In genomic region chr10:115664567-115664966, GRCm38 (mm10) we compare ENCODE assay signal across 12 mouse cellular contexts.
DNase-seq lines count a peak whose midpoint lies in the region; ATAC-seq and TF ChIP-seq lines count a peak whose summit lies in the region.
"Had no signal": no experiment of that assay in that cellular context is flagged by ENCODE, and none has a peak within 500 bp of the region (broad histone marks: within the 10 kb centered on the region; RNA-seq: fewer than 3 reads in every experiment).

No protein-coding gene starts in this region.

- no peaks in the 10 kb centered on the region for H3K9me3 ChIP-seq in hindbrain, embryonic 14.5 days (ENCODE audit: control insufficient read depth, low read length)
- H3K9me3 ChIP-seq in midbrain, embryonic 14.5 days (ENCODE audit: control insufficient read depth, low read length), result no peaks in the 10 kb centered on the region
- H3K9me3 ChIP-seq in liver, embryonic 11.5 days (ENCODE audit: control insufficient read depth, low read length), result no peaks in the 10 kb centered on the region

- no peaks in the 10 kb centered on the region for H3K27me3 ChIP-seq in hindbrain, embryonic 14.5 days (ENCODE audit: control insufficient read depth, insufficient read depth, low read length)
- no peaks in the 10 kb centered on the region for H3K27me3 ChIP-seq in midbrain, embryonic 14.5 days (ENCODE audit: control insufficient read depth, insufficient read depth, low read length)
- H3K27me3 ChIP-seq in liver, embryonic 11.5 days (replicated peaks; ENCODE audit: control insufficient read depth, insufficient read depth, low read length), result no peaks in the 10 kb centered on the region

- peak overlapping the region; percentile 45 for H3K4me3 ChIP-seq in gastrocnemius, adult 2 months
- peak overlapping the region; percentile 27 for H3K4me3 ChIP-seq in hindbrain, embryonic 14.5 days (replicated peaks; ENCODE audit: low read length)
- H3K4me3 ChIP-seq in midbrain, embryonic 14.5 days (replicated peaks; ENCODE audit: low read depth, low read length), result 0 out of 2 replicates have a peak overlapping the region, but pooled peaks have one; percentile 2
- H3K4me3 ChIP-seq in liver, embryonic 11.5 days (ENCODE audit: low read depth, low read length), result no peak overlapping the region
- H3K4me3 ChIP-seq: erythroblast, embryonic 14.5 days had no signal

- H3K9ac ChIP-seq in hindbrain, embryonic 14.5 days, result peak overlapping the region; percentile 44
- H3K9ac ChIP-seq in midbrain, embryonic 14.5 days (replicated peaks; ENCODE audit: low read length), result no peak overlapping the region
- no peak overlapping the region for H3K9ac ChIP-seq in liver, embryonic 11.5 days (ENCODE audit: low read depth, low read length)

- H3K4me2 ChIP-seq in hindbrain, embryonic 14.5 days (replicated peaks), result peak overlapping the region; percentile 57
- peak overlapping the region; percentile 43 for H3K4me2 ChIP-seq in midbrain, embryonic 14.5 days (ENCODE audit: low read length)
- H3K4me2 ChIP-seq in liver, embryonic 11.5 days, result no peak overlapping the region

- intact Hi-C loops in gastrocnemius, adult 2 months (cut with DNase I), result no loop called here
- intact Hi-C loops in gastrocnemius, postnatal 14 days (cut with DNase I; ENCODE audit: low total_unique reads), result no loop called here

- no peak for TF ChIP-seq CTCF in gastrocnemius, adult 2 months (IDR thresholded peaks at IDR 0.05)
- TF ChIP-seq CTCF in brain, embryonic 14.5 days (IDR thresholded peaks at IDR 0.05; ENCODE audit: borderline replicate concordance, extremely low read depth, insufficient read depth, insufficient read length), result no peak

- H3K27ac ChIP-seq in gastrocnemius, adult 2 months, result no peak overlapping the region
- no peak overlapping the region for H3K27ac ChIP-seq in hindbrain, embryonic 14.5 days
- H3K27ac ChIP-seq in midbrain, embryonic 14.5 days (replicated peaks; ENCODE audit: low read depth, low read length), result no peak overlapping the region
- H3K27ac ChIP-seq in liver, embryonic 11.5 days (ENCODE audit: low read depth, low read length), result no peak overlapping the region

- H3K36me3 ChIP-seq in hindbrain, embryonic 14.5 days (replicated peaks; ENCODE audit: control insufficient read depth, insufficient read depth), result no peaks in the 10 kb centered on the region
- H3K36me3 ChIP-seq in midbrain, embryonic 14.5 days (ENCODE audit: control insufficient read depth, insufficient read depth, low read length), result no peaks in the 10 kb centered on the region
- H3K36me3 ChIP-seq in liver, embryonic 11.5 days (ENCODE audit: control insufficient read depth, insufficient read depth, low read length), result no peaks in the 10 kb centered on the region

- peak; percentile 72; the same call in 1 of the 2 replicates for ATAC-seq in hindbrain, embryonic 14.5 days (ENCODE audit: low FRiP score)
- no peak for ATAC-seq in midbrain, embryonic 14.5 days (ENCODE audit: low FRiP score, low TSS enrichment)
- no peak for ATAC-seq in liver, embryonic 11.5 days (replicated peaks; ENCODE audit: low FRiP score)
- ATAC-seq in megakaryocyte progenitor cell, adult 5-6 weeks (replicated peaks; ENCODE audit: poor library complexity), result no peak
- ATAC-seq: CD4-positive, CD25-positive, alpha-beta regulatory T cell, adult 4 months had no signal

- 0 out of 2 replicates have a peak, but pooled peaks cover 4% of the 10 kb centered on the region for H3K4me1 ChIP-seq in hindbrain, embryonic 14.5 days (replicated peaks; ENCODE audit: control insufficient read depth, insufficient read depth, low read length)
- H3K4me1 ChIP-seq in midbrain, embryonic 14.5 days (ENCODE audit: control insufficient read depth, insufficient read depth, low read length), result no peaks in the 10 kb centered on the region
- H3K4me1 ChIP-seq in liver, embryonic 11.5 days (replicated peaks; ENCODE audit: control insufficient read depth, insufficient read depth, low read length), result no peaks in the 10 kb centered on the region

- TF ChIP-seq POLR2A in brain, embryonic 14.5 days (IDR thresholded peaks at IDR 0.05; ENCODE audit: borderline replicate concordance, extremely low read depth, insufficient read depth, insufficient read length, poor library complexity, severe bottlenecking), result no peak

- 31% methylated on average over 19 of the region's 19 CpGs for WGBS in hindbrain, embryonic 14.5 days
- 51% methylated on average over 19 of the region's 19 CpGs for WGBS in midbrain, embryonic 14.5 days
- 88% methylated on average over 19 of the region's 19 CpGs for WGBS in liver, embryonic 11.5 days

- DNase-seq in gastrocnemius, adult 2 months, result no peak
- no peak for DNase-seq in gastrocnemius, postnatal 14 days
- DNase-seq in brain, embryonic 14.5 days (ENCODE audit: low read depth), result peak; percentile 82
- peak; percentile 43 for DNase-seq in hindbrain, embryonic 14.5 days (ENCODE audit: low spot score)
- peak; percentile 58 for DNase-seq in midbrain, embryonic 14.5 days
- DNase-seq in liver, embryonic 11.5 days (ENCODE audit: low spot score), result no peak
- no peak for DNase-seq in urinary bladder, adult 2 months (ENCODE audit: low spot score)
- DNase-seq: adrenal gland, postnatal 14 days; heart, postnatal 14 days had no signal

Comparison
In these comparisons a context has a peak if more than half of its experiments do, and no peak if none do; other contexts are left out.
1. DNase-seq: peak in brain, embryonic 14.5 days (single experiment), hindbrain, embryonic 14.5 days (single experiment) and midbrain, embryonic 14.5 days (single experiment); none in gastrocnemius, adult 2 months (single experiment), gastrocnemius, postnatal 14 days (single experiment), liver, embryonic 11.5 days (single experiment) and urinary bladder, adult 2 months (single experiment).